Mouse (Mus musculus) duodenum, adult 2 months (tissue): Measurements from ENCODE around the gene Ifi203. TPM values are rescaled to one million over a fixed set of nuclear protein-coding genes. Genes with fewer than 3 reads are reported as not detected.

Source experiments
- polyA plus RNA-seq: library from polyadenylated mRNA; depleted of rRNA; stranded (reverse); fragments of >200 nt; gene quantifications from 2 replicates; pipeline ENCODE4 v1.2.3, GENCODE M21; 2012; ENCODE audit warnings: low replicate concordance; rRNA removed

Gene Ifi203
- polyA plus RNA-seq = 0.63 and 0.75 TPM in 2 replicates

GRCm38 (mm10) chr1:173941924-173942779, at the start of gene Ifi203, which contains the start of gene Mndal:
Gene Ifi203 (minus strand): TSS chr1:173942672.
Gene Mndal (minus strand): TSS chr1:173942491.

GRCm38 (mm10) chr1:173982694-173983305, 40.3 kb upstream of the Ifi203 start, which contains the start of gene Ifi202b:
Gene Ifi202b (minus strand): TSS chr1:173982744.

GRCm38 (mm10) chr1:173912548-173913255, 29.8 kb downstream of the Ifi203 start, which contains the start of gene Ifi211:
Gene Ifi211 (minus strand): TSS chr1:173913046.

Other genes starting within 250 kb of the Ifi203 start
- gene Ifi207, start 200.9 kb downstream of the Ifi203 start, polyA plus RNA-seq = 0.41 and 0.53 TPM in 2 replicates
- 0.05 TPM in 1 of 2 replicates, not detected in the other for gene Ifi204, start 175.7 kb downstream of the Ifi203 start, polyA plus RNA-seq
- not detected in 2 replicates for gene Ifi211, start 29.6 kb downstream of the Ifi203 start, polyA plus RNA-seq
- gene Mndal, start 181 bp downstream of the Ifi203 start, polyA plus RNA-seq = 0.24 and 0.25 TPM in 2 replicates
- not detected in 2 replicates for gene Ifi202b, start 40.1 kb upstream of the Ifi203 start, polyA plus RNA-seq
- gene Ifi205, start 89.1 kb upstream of the Ifi203 start, polyA plus RNA-seq = 0.07 and 0.09 TPM in 2 replicates
- gene Olfr433, start 98.0 kb upstream of the Ifi203 start, polyA plus RNA-seq = 0.04 TPM in 1 of 2 replicates, not detected in the other
- not detected in 2 replicates for gene Olfr432, start 106.5 kb upstream of the Ifi203 start, polyA plus RNA-seq
- not detected in 2 replicates for gene Olfr430, start 123.9 kb upstream of the Ifi203 start, polyA plus RNA-seq
- gene Olfr429, start 141.7 kb upstream of the Ifi203 start, polyA plus RNA-seq = not detected in 2 replicates
- not detected in 2 replicates for gene Olfr427, start 154.2 kb upstream of the Ifi203 start, polyA plus RNA-seq
- gene Olfr231, start 178.5 kb upstream of the Ifi203 start, polyA plus RNA-seq = not detected in 2 replicates
- not detected in 2 replicates for gene Olfr424, start 188.8 kb upstream of the Ifi203 start, polyA plus RNA-seq
- not detected in 2 replicates for gene Olfr420, start 213.0 kb upstream of the Ifi203 start, polyA plus RNA-seq
- gene Spta1, start 230.1 kb upstream of the Ifi203 start, polyA plus RNA-seq = not detected in 2 replicates